Mouse (Mus musculus) lung, embryonic 15.5 days (tissue): ENCODE measurements around the gene Rangap1. TPM values are rescaled to one million over a fixed set of nuclear protein-coding genes. Genes with fewer than 3 reads are reported as not detected.

Experiments used
- ATAC-seq: fragments of 200-750 bp; cut with Nextera tagmentation; 2 replicates; pipeline ENCODE4 v1.8.0; 2017; ENCODE audit warnings: moderate number of reproducible peaks, borderline replicate concordance; ENCODE audit not compliant: low FRiP score, low TSS enrichment; ENCODE audit errors: extremely low read depth
- H3K27ac ChIP-seq: fragments of 300-500 bp; sonication (generic); 2 replicates; pipeline ENCODE4 v1.5.1; 2015; ENCODE audit warnings: moderate library complexity, mild to moderate bottlenecking, inconsistent platforms
- H3K27me3 ChIP-seq: fragments of 300-500 bp; sonication (generic); 2 replicates; pipeline ENCODE4 v1.6.1; 2015; ENCODE audit warnings: inconsistent platforms
- H3K36me3 ChIP-seq: fragments of 300-500 bp; sonication (generic); 2 replicates; pipeline ENCODE4 v1.6.1; 2015; ENCODE audit warnings: inconsistent platforms
- H3K4me1 ChIP-seq: fragments of 300-500 bp; sonication (generic); 2 replicates; pipeline ENCODE4 v1.6.1; 2015; ENCODE audit warnings: inconsistent platforms
- H3K4me2 ChIP-seq: fragments of 300-500 bp; sonication (generic); 2 replicates; pipeline ENCODE4 v1.6.1; 2015; ENCODE audit warnings: inconsistent platforms, mild to moderate bottlenecking, moderate library complexity
- H3K4me3 ChIP-seq: fragments of 300-500 bp; sonication (generic); 2 replicates; pipeline ENCODE4 v1.5.1; 2015; ENCODE audit warnings: mild to moderate bottlenecking, inconsistent platforms
- H3K9ac ChIP-seq: fragments of 300-500 bp; sonication (generic); 2 replicates; pipeline ENCODE4 v1.6.1; 2015; ENCODE audit warnings: inconsistent platforms
- H3K9me3 ChIP-seq: fragments of 300-500 bp; sonication (generic); 2 replicates; pipeline ENCODE4 v1.6.1; 2016; ENCODE audit warnings: inconsistent platforms
- WGBS: fragments of 180-500 bp; shearing (Covaris S2); methylation state at CpG from one replicate; pipeline ENCODE4 v1.1.7; 2015; 5-methylcytosine and 5-hydroxymethylcytosine counted together
- polyA plus RNA-seq: library from polyadenylated mRNA; unstranded; fragments of >200 nt; fragmentation: Nextera tagmentation; extraction: Ambion mirVana; gene quantifications from 2 replicates; pipeline ENCODE4 v1.2.1, GENCODE M21; 2015

The Rangap1 gene
- 100 and 111 TPM in 2 replicates for polyA plus RNA-seq

DNA sequence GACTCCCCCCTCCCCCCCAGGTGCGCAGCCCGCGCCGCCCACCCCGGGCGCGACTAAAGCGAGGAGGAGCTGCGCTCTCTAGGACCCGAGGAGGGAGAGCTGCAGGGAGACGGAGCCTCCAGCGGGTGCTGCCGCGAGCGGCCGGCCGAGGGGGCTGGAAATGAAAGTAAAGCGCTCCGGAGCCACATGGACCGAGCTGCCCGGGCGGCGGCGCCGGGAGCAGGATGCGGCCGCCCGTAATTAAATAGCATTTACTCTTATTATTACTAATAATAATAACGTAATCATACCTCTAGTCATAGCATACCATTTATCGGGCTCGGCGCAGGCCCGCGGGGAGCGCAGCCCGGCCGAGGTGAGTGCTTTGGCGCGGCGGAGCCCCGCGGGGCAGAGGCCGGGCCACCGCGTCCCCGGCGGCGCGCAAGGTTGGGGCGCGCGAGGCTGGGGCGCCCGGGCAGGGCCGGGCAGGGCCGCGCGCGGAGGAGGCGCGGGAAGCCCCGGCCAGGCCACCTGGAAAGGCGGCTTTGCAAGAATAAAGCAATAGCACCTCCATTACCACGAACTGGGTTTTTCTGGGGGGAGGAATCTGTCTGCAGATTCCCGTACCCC is at the start of gene Rangap1, which contains the start of gene Zc3h7b:
Gene Rangap1 (minus strand): TSS at position 539 of the 609 bp plus-strand sequence.
Gene Zc3h7b (plus strand): TSS at position 66 of the 609 bp plus-strand sequence.
- Histone ChIP-seq H3K27ac (peak within 1 kb of the TSS; percentile 90), H3K27me3 (no peaks in the 10 kb centered on the region), H3K9me3 (no peaks in the 10 kb centered on the region), H3K36me3 (no peaks in the 10 kb centered on the region), H3K9ac (peak within 1 kb of the TSS; percentile 72), H3K4me2 (peak within 1 kb of the TSS; percentile 75), H3K4me3 (peak within 1 kb of the TSS; percentile 82), H3K4me1 (peaks cover 14% of the 10 kb centered on the region)
- peak; percentile 85 for ATAC-seq
- whole genome bisulfite sequencing = under 1% methylated on average over 65 of the region's 65 CpGs

DNA sequence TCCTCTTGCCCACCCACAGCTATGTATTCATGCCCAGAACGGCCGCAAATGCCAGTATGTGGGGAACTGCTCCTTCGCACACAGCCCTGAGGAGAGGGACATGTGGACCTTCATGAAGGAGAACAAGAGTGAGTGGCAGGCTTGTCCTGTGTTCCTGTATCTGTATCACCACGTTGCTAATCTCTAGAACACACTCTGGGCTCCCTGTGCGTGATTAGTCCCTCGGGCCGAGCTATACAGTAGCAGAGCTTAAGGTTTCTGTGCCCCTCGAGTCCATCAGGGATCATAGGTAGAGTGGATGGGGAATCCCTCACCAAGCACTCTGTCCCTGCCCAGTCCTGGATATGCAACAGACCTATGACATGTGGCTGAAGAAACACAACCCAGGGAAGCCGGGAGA is 47.1 kb upstream of the Rangap1 start:
- Histone ChIP-seq H3K4me1 (no peaks in the 10 kb centered on the region), H3K27me3 (no peaks in the 10 kb centered on the region), H3K36me3 (peaks cover 57% of the 10 kb centered on the region), H3K4me2 (no peak overlapping the region), H3K9ac (no peak overlapping the region), H3K9me3 (no peaks in the 10 kb centered on the region), H3K4me3 (no peak overlapping the region), H3K27ac (no peak overlapping the region)
- no peak for ATAC-seq
- WGBS = 85% methylated on average over 9 of the region's 9 CpGs

DNA sequence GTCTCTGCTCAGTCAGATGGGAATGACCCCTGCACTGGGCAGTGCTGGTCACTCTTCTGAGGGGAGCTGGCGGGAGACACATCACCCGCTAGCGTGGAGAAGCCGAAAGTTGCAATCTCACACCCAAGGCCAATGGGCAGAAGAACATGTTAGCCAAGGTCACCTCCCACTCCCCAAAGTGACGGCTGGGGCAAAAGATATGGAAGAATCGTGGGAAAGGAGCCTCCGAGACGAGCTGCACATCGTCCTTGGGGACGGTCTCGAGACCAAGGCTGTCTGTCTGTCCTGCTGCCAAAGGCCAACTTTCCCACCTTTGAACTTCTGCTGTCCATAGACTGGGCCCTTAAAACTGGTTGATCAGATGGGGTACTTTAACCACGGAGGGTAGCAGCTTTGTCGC is 42.2 kb upstream of the Rangap1 start:
- H3K27me3 ChIP-seq = no peaks in the 10 kb centered on the region
- no peaks in the 10 kb centered on the region for H3K4me1 ChIP-seq
- H3K36me3 ChIP-seq = peaks cover 77% of the 10 kb centered on the region
- no peak overlapping the region for H3K4me3 ChIP-seq
- ATAC-seq = no peak
- H3K4me2 ChIP-seq = no peak overlapping the region
- 89% methylated on average over 13 of the region's 13 CpGs for WGBS
- H3K9me3 ChIP-seq = no peaks in the 10 kb centered on the region
- H3K27ac ChIP-seq = no peak overlapping the region
- H3K9ac ChIP-seq = no peak overlapping the region

DNA sequence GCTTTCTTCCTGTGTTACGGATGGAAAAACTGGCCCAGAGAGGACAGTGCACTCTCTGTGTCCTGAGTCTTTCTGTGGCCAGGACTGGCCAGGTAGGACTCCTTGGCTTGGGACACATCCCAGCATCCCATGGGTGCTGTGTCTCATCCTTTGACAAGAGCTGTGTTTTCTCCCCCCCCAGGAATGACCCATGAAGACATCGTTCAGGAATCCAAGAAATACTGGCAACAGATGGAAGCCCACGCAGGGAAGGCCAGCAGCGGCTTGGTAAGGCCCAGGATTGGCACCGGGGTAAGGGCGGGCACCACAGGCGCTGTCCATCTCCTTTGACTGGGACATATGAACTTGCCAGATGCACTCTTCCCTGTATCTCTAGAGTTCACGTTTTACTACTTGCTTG is 40.4 kb upstream of the Rangap1 start:
- Histone ChIP-seq H3K4me3 (no peak overlapping the region), H3K9ac (no peak overlapping the region), H3K9me3 (no peaks in the 10 kb centered on the region), H3K4me1 (no peaks in the 10 kb centered on the region), H3K4me2 (no peak overlapping the region), H3K27me3 (no peaks in the 10 kb centered on the region), H3K36me3 (peaks cover 77% of the 10 kb centered on the region), H3K27ac (no peak overlapping the region)
- 92% methylated on average over 8 of the region's 8 CpGs for WGBS
- no peak for ATAC-seq

DNA sequence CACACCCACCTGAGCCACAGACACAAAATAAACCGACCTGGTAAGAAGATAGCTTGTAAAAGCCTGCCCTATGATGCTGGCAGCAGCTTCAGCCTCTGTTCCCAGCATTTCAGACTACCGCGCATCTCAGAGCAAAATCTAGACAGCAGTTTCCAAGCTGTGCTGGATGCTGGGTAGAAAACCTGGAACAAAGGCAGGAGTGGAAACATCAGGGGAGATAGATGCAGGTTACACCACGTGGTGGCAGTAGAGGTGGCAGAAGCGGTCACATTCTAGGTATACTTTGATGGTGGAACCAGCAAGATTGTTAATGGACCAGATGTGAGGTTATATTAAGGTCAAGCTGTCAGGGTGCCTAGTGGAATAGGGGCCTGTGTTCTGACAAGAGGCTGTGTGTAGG is 39.4 kb upstream of the Rangap1 start:
- H3K4me3 ChIP-seq = no peak overlapping the region
- H3K9ac ChIP-seq = no peak overlapping the region
- H3K27me3 ChIP-seq = no peaks in the 10 kb centered on the region
- no peaks in the 10 kb centered on the region for H3K9me3 ChIP-seq
- no peaks in the 10 kb centered on the region for H3K4me1 ChIP-seq
- ATAC-seq = no peak
- H3K4me2 ChIP-seq = no peak overlapping the region
- 66% methylated on average over 5 of the region's 5 CpGs for WGBS
- H3K36me3 ChIP-seq = peaks cover 81% of the 10 kb centered on the region
- no peak overlapping the region for H3K27ac ChIP-seq

DNA sequence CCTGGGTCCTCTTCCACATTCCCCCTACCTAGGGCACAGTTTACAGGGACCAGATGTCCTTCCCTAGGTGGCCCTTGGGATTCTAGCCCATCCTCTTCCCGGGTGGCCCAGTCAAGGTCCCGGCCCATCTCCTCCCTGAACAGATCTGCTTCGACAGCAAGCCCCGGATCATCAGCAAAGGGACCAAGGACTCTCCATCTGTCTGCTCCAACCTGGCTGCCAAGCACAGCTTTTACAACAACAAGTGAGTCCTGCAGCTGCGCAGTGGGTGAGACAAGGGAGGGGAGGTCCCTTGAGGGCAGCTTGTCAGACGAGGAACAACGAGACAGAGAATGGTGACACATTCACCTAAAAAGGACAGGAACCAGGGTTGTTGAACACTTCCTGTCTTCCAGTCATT is 36.5 kb upstream of the Rangap1 start:
- no peak overlapping the region for H3K4me3 ChIP-seq
- H3K36me3 ChIP-seq = peaks cover 89% of the 10 kb centered on the region
- H3K9me3 ChIP-seq = no peaks in the 10 kb centered on the region
- no peaks in the 10 kb centered on the region for H3K4me1 ChIP-seq
- no peak for ATAC-seq
- H3K4me2 ChIP-seq = no peak overlapping the region
- no peak overlapping the region for H3K27ac ChIP-seq
- no peaks in the 10 kb centered on the region for H3K27me3 ChIP-seq
- 89% methylated on average over 7 of the region's 7 CpGs for WGBS
- no peak overlapping the region for H3K9ac ChIP-seq

DNA sequence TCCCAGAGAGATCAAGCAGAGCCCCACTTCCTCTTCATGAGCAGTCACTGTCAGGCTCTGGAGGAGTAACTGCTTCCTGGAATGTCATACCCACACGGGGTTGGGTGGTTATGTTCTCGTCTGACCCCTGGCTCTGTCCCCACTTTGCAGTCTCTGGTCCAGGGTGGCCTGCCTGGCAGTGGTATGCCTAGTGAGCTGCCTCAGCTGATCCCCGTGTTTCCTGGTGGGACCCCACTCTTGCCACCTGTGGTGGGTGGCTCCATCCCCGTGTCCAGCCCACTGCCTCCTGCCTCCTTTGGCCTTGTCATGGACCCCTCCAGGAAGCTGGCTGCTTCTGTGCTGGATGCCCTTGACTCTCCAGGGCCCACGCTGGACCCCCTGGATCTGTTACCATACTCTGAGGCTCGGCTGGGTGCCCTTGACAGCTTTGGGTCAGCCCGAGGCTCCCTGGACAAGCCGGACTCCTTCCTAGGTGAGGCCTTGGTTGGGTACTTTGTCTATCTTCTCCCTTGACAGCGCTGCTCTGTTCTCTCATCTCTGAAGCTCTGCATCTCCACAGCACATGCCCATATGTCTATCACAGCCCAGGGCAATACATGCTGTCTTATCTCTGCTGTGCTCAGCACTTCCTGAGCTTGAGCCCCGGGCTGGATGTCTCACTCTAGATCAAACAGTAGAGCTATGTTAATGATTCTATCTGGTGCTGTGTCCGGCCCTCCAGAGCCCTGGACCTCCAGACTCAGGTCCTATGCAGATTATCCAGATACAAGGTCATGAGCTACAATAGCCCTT is 31.5 kb upstream of the Rangap1 start:
- H3K4me2 ChIP-seq = no peak overlapping the region
- 79% methylated on average over 11 of the region's 11 CpGs for WGBS
- ATAC-seq = no peak
- peaks cover 91% of the 10 kb centered on the region for H3K36me3 ChIP-seq
- no peaks in the 10 kb centered on the region for H3K27me3 ChIP-seq
- H3K4me3 ChIP-seq = no peak overlapping the region
- H3K4me1 ChIP-seq = no peaks in the 10 kb centered on the region
- no peak overlapping the region for H3K27ac ChIP-seq
- no peak overlapping the region for H3K9ac ChIP-seq
- H3K9me3 ChIP-seq = no peaks in the 10 kb centered on the region

DNA sequence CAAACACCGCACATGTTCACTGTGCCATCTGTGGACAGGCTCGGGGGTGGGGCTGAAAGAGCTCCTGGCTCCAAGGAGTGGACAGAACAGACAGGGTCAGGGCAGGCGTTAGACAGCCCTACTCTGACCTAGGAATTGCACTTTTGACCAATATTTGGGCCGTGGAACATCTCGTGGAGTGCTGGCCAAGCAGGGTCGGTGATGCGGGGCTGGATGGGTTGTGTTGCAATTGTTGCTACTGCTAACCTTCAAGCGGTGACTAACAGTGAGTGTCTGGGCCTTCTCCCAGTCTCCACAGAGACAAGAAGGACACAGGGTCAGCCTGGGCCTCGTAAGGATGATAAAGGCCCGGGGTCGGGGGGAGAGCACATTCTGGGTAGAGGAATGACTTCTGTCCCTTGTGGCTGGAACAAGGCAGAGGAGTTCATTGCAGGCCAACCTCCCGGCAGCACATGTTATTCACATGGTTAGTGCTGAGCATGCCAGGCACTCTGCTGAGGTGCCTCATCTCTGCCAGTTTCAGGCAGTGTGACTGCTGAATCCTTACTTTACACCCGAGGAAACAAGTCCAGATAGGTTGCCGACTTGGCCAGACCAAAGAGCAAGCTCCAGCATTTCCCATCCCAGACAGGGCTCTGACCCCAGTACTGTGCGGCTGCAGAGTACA is 29.3 kb upstream of the Rangap1 start:
- Histone ChIP-seq H3K4me2 (no peak overlapping the region), H3K9ac (no peak overlapping the region), H3K4me3 (no peak overlapping the region), H3K27me3 (no peaks in the 10 kb centered on the region), H3K36me3 (peaks cover 84% of the 10 kb centered on the region), H3K9me3 (no peaks in the 10 kb centered on the region), H3K27ac (no peak overlapping the region), H3K4me1 (no peaks in the 10 kb centered on the region)
- no peak for ATAC-seq
- 80% methylated on average over 15 of the region's 15 CpGs for WGBS

DNA sequence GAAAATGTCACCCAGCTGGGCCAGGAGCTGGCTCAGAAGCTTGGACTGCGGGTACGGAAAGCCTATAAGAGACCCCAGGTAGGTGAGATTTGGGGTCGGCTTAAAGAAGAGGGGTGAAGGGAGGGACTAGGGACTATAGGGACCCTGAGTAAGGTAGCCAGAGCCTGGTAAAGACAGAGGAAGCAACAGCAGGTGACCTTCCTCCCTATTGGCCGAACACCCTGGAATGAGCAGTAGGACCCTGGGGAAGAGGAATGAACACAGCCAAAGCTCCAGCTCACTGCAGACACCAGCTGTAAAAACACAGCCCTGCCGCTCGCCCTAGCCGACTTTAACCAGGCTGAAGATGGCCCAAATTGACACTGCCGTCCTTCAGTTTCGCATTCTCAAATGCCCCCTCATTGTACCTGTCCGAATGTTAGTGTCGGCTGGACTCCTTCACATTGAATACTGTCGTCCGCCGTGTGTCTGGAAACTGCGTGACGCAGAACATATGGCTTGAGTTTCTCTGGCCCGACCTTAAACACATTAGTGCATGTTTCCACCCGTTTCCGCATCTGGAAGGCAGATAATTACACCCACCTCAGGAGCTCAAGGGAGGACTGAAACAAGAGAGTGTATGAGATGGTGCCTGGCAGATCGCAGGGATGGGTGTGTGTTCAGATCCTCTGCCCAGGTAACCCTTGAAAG is 27.2 kb upstream of the Rangap1 start:
- H3K27ac ChIP-seq = no peak overlapping the region
- ATAC-seq = no peak
- 79% methylated on average over 20 of the region's 20 CpGs for WGBS

DNA sequence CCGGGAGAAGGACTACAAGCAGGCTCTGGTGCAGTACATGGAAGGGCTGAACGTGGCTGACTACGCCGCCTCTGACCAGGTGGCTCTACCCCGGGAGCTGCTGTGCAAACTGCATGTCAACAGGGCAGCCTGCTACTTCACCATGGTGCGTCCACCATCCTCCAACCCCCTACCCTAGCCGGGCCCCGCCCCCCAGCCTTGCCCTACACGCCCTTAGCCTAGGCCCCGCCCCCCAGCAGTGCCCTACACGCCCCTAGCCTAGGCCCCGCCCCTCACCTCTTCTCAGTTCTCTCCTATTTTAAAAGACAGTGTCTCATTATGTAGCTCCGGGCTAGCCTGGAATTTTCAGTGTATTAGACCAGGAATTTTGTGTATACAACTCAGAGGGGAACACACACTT is 23.7 kb upstream of the Rangap1 start:
- Histone ChIP-seq H3K36me3 (peaks cover 42% of the 10 kb centered on the region), H3K4me2 (no peak overlapping the region), H3K27ac (no peak overlapping the region), H3K4me3 (no peak overlapping the region), H3K4me1 (no peaks in the 10 kb centered on the region), H3K9me3 (no peaks in the 10 kb centered on the region), H3K27me3 (no peaks in the 10 kb centered on the region), H3K9ac (no peak overlapping the region)
- peak; percentile 40; the same call in 1 of the 2 replicates for ATAC-seq
- 58% methylated on average over 13 of the region's 13 CpGs for WGBS

More for the DNA sequence above, 27.2 kb upstream of the Rangap1 start:
- Histone ChIP-seq H3K4me2 (no peak overlapping the region), H3K9ac (no peak overlapping the region), H3K4me3 (no peak overlapping the region), H3K27me3 (no peaks in the 10 kb centered on the region), H3K9me3 (no peaks in the 10 kb centered on the region), H3K4me1 (no peaks in the 10 kb centered on the region), H3K36me3 (peaks cover 73% of the 10 kb centered on the region)

DNA sequence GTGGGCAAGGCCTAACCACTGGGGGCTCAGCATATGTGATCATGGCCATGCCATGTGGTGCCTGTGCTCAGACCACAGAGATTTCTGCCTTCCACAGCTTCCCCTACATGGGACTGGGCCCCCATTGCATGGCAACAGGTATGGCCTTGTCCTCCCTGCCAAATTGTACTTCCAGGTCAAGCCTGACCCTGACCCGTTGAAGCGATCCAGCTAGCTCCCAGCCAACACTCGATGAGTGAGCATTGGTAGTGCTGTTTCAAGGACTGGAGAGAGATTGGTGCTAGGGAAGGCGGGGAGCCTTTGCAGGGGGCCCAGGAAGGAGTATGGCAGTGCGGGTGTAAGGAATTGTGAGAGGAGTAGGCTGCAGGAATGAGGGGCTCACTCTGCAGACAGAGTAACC is 21.1 kb upstream of the Rangap1 start:
- H3K4me1 ChIP-seq = no peaks in the 10 kb centered on the region
- ATAC-seq = no peak
- no peak overlapping the region for H3K4me2 ChIP-seq
- no peaks in the 10 kb centered on the region for H3K27me3 ChIP-seq
- 87% methylated on average over 5 of the region's 5 CpGs for WGBS
- H3K27ac ChIP-seq = no peak overlapping the region
- no peak overlapping the region for H3K4me3 ChIP-seq
- H3K9ac ChIP-seq = no peak overlapping the region
- no peaks in the 10 kb centered on the region for H3K9me3 ChIP-seq
- peaks cover 26% of the 10 kb centered on the region for H3K36me3 ChIP-seq
